Mouse (Mus musculus) lung, embryonic 15.5 days (tissue): ENCODE results near the gene Pcdh7. TPM values are rescaled to one million over a fixed set of nuclear protein-coding genes. Genes with fewer than 3 reads are reported as not detected.

Experiments
- ATAC-seq: fragments of 200-750 bp; cut with Nextera tagmentation; 2 replicates; pipeline ENCODE4 v1.8.0; 2017; ENCODE audit warnings: moderate number of reproducible peaks, borderline replicate concordance; ENCODE audit not compliant: low FRiP score, low TSS enrichment; ENCODE audit errors: extremely low read depth
- H3K27ac ChIP-seq: fragments of 300-500 bp; sonication (generic); 2 replicates; pipeline ENCODE4 v1.5.1; 2015; ENCODE audit warnings: moderate library complexity, mild to moderate bottlenecking, inconsistent platforms
- H3K27me3 ChIP-seq: fragments of 300-500 bp; sonication (generic); 2 replicates; pipeline ENCODE4 v1.6.1; 2015; ENCODE audit warnings: inconsistent platforms
- H3K36me3 ChIP-seq: fragments of 300-500 bp; sonication (generic); 2 replicates; pipeline ENCODE4 v1.6.1; 2015; ENCODE audit warnings: inconsistent platforms
- H3K4me1 ChIP-seq: fragments of 300-500 bp; sonication (generic); 2 replicates; pipeline ENCODE4 v1.6.1; 2015; ENCODE audit warnings: inconsistent platforms
- H3K4me2 ChIP-seq: fragments of 300-500 bp; sonication (generic); 2 replicates; pipeline ENCODE4 v1.6.1; 2015; ENCODE audit warnings: inconsistent platforms, mild to moderate bottlenecking, moderate library complexity
- H3K4me3 ChIP-seq: fragments of 300-500 bp; sonication (generic); 2 replicates; pipeline ENCODE4 v1.5.1; 2015; ENCODE audit warnings: mild to moderate bottlenecking, inconsistent platforms
- H3K9ac ChIP-seq: fragments of 300-500 bp; sonication (generic); 2 replicates; pipeline ENCODE4 v1.6.1; 2015; ENCODE audit warnings: inconsistent platforms
- H3K9me3 ChIP-seq: fragments of 300-500 bp; sonication (generic); 2 replicates; pipeline ENCODE4 v1.6.1; 2016; ENCODE audit warnings: inconsistent platforms
- WGBS: fragments of 180-500 bp; shearing (Covaris S2); methylation state at CpG from one replicate; pipeline ENCODE4 v1.1.7; 2015; 5-methylcytosine and 5-hydroxymethylcytosine counted together
- polyA plus RNA-seq: library from polyadenylated mRNA; unstranded; fragments of >200 nt; fragmentation: Nextera tagmentation; extraction: Ambion mirVana; gene quantifications from 2 replicates; pipeline ENCODE4 v1.2.1, GENCODE M21; 2015

Gene Pcdh7
- polyA plus RNA-seq, 1 experiment from 2014 or later: 3.6 TPM

- no peaks in the 10 kb centered on the region for H3K36me3 ChIP-seq
- no peak overlapping the region for H3K4me3 ChIP-seq
- no peaks in the 10 kb centered on the region for H3K27me3 ChIP-seq
- no peak for ATAC-seq
- H3K9ac ChIP-seq: no peak overlapping the region
- no peaks in the 10 kb centered on the region for H3K9me3 ChIP-seq
- 57% methylated on average over 2 of the region's 2 CpGs for WGBS
- H3K4me1 ChIP-seq: 0 out of 2 replicates have a peak, but pooled peaks cover 2% of the 10 kb centered on the region
- H3K4me2 ChIP-seq: no peak overlapping the region
- peak overlapping the region; percentile 41; the same call in 1 of the 2 replicates for H3K27ac ChIP-seq
These were observed 150.1 kb downstream of the Pcdh7 start for GRCm38 (mm10) chr5:57867906-57868305.

- Histone ChIP-seq H3K4me2 (peak overlapping the region; percentile 18; the same call in 1 of the 2 replicates), H3K4me1 (0 out of 2 replicates have a peak, but pooled peaks cover 2% of the 10 kb centered on the region), H3K4me3 (no peak overlapping the region), H3K9me3 (no peaks in the 10 kb centered on the region), H3K27ac (peak overlapping the region; percentile 40; the same call in 1 of the 2 replicates), H3K9ac (no peak overlapping the region), H3K27me3 (no peaks in the 10 kb centered on the region), H3K36me3 (no peaks in the 10 kb centered on the region)
- WGBS: 24% methylated on average over 4 of the region's 4 CpGs
- peak; percentile 57; the same call in 1 of the 2 replicates for ATAC-seq
These were observed 150.9 kb downstream of the Pcdh7 start for GRCm38 (mm10) chr5:57868702-57869101.

GRCm38 (mm10) chr5:57870727-57871126 is 153.0 kb downstream of the Pcdh7 start:
- no peak; the same call in 1 of the 2 replicates for ATAC-seq
- Histone ChIP-seq H3K9me3 (no peaks in the 10 kb centered on the region), H3K4me3 (no peak overlapping the region), H3K27ac (no peak overlapping the region), H3K4me1 (0 out of 2 replicates have a peak, but pooled peaks cover 2% of the 10 kb centered on the region), H3K36me3 (no peaks in the 10 kb centered on the region), H3K27me3 (no peaks in the 10 kb centered on the region), H3K4me2 (no peak overlapping the region), H3K9ac (no peak overlapping the region)
- 46% methylated on average over 1 of the region's 1 CpGs for WGBS

- no peak overlapping the region for H3K27ac ChIP-seq
- no peaks in the 10 kb centered on the region for H3K9me3 ChIP-seq
- no peaks in the 10 kb centered on the region for H3K27me3 ChIP-seq
- no peak overlapping the region for H3K9ac ChIP-seq
- H3K4me1 ChIP-seq: no peaks in the 10 kb centered on the region
- H3K4me2 ChIP-seq: no peak overlapping the region
- H3K36me3 ChIP-seq: no peaks in the 10 kb centered on the region
- no peak overlapping the region for H3K4me3 ChIP-seq
- ATAC-seq: no peak
These were observed 167.2 kb downstream of the Pcdh7 start for GRCm38 (mm10) chr5:57884982-57885381.

- Histone ChIP-seq H3K9ac (no peak overlapping the region), H3K27ac (no peak overlapping the region), H3K36me3 (no peaks in the 10 kb centered on the region), H3K4me1 (no peaks in the 10 kb centered on the region), H3K27me3 (no peaks in the 10 kb centered on the region), H3K4me2 (no peak overlapping the region), H3K4me3 (no peak overlapping the region), H3K9me3 (no peaks in the 10 kb centered on the region)
- WGBS: 39% methylated on average over 7 of the region's 7 CpGs
- ATAC-seq: no peak; the same call in 1 of the 2 replicates
These were observed 181.3 kb downstream of the Pcdh7 start for GRCm38 (mm10) chr5:57899018-57899614.

GRCm38 (mm10) chr5:57907218-57907617 is 189.5 kb downstream of the Pcdh7 start:
- WGBS: 69% methylated on average over 4 of the region's 4 CpGs
- Histone ChIP-seq H3K4me3 (no peak overlapping the region), H3K9me3 (no peaks in the 10 kb centered on the region), H3K4me1 (no peaks in the 10 kb centered on the region), H3K27me3 (no peaks in the 10 kb centered on the region), H3K27ac (no peak overlapping the region), H3K36me3 (no peaks in the 10 kb centered on the region), H3K9ac (no peak overlapping the region), H3K4me2 (no peak overlapping the region)
- no peak for ATAC-seq

GRCm38 (mm10) chr5:57921140-57921539 is 203.4 kb downstream of the Pcdh7 start:
- Histone ChIP-seq H3K4me1 (no peaks in the 10 kb centered on the region), H3K9ac (no peak overlapping the region), H3K4me2 (no peak overlapping the region), H3K9me3 (no peaks in the 10 kb centered on the region), H3K36me3 (no peaks in the 10 kb centered on the region), H3K27me3 (no peaks in the 10 kb centered on the region), H3K4me3 (no peak overlapping the region), H3K27ac (no peak overlapping the region)
- 88% methylated on average over 5 of the region's 5 CpGs for WGBS
- ATAC-seq: no peak

- Histone ChIP-seq H3K9me3 (no peaks in the 10 kb centered on the region), H3K4me1 (no peaks in the 10 kb centered on the region), H3K36me3 (no peaks in the 10 kb centered on the region), H3K9ac (no peak overlapping the region), H3K4me3 (no peak overlapping the region), H3K4me2 (no peak overlapping the region), H3K27me3 (no peaks in the 10 kb centered on the region), H3K27ac (no peak overlapping the region)
- no peak for ATAC-seq
- 95% methylated on average over 5 of the region's 5 CpGs for WGBS
These were observed 213.6 kb downstream of the Pcdh7 start for GRCm38 (mm10) chr5:57931331-57931730.

GRCm38 (mm10) chr5:57931738-57932137 is 214.0 kb downstream of the Pcdh7 start:
- H3K27ac ChIP-seq: no peak overlapping the region

GRCm38 (mm10) chr5:57934666-57935065 is 216.9 kb downstream of the Pcdh7 start:
- H3K4me3 ChIP-seq: no peak overlapping the region
- 72% methylated on average over 2 of the region's 2 CpGs for WGBS
- no peaks in the 10 kb centered on the region for H3K4me1 ChIP-seq
- H3K27ac ChIP-seq: no peak overlapping the region
- H3K4me2 ChIP-seq: no peak overlapping the region
- no peaks in the 10 kb centered on the region for H3K9me3 ChIP-seq
- no peaks in the 10 kb centered on the region for H3K27me3 ChIP-seq
- ATAC-seq: no peak
- H3K9ac ChIP-seq: no peak overlapping the region
- H3K36me3 ChIP-seq: no peaks in the 10 kb centered on the region

More at GRCm38 (mm10) chr5:57931738-57932137, 214.0 kb downstream of the Pcdh7 start:
- no peak for ATAC-seq
- 88% methylated on average over 5 of the region's 5 CpGs for WGBS
- H3K9me3 ChIP-seq: no peaks in the 10 kb centered on the region
- no peaks in the 10 kb centered on the region for H3K36me3 ChIP-seq
- H3K4me3 ChIP-seq: no peak overlapping the region
- no peak overlapping the region for H3K9ac ChIP-seq
- H3K27me3 ChIP-seq: no peaks in the 10 kb centered on the region
- H3K4me1 ChIP-seq: no peaks in the 10 kb centered on the region
- H3K4me2 ChIP-seq: no peak overlapping the region

GRCm38 (mm10) chr5:57940457-57940856 is 222.7 kb downstream of the Pcdh7 start:
- no peak for ATAC-seq
- H3K27me3 ChIP-seq: no peaks in the 10 kb centered on the region
- H3K4me1 ChIP-seq: no peaks in the 10 kb centered on the region
- H3K9ac ChIP-seq: no peak overlapping the region
- no peaks in the 10 kb centered on the region for H3K36me3 ChIP-seq
- no peak overlapping the region for H3K4me2 ChIP-seq
- no peaks in the 10 kb centered on the region for H3K9me3 ChIP-seq
- no peak overlapping the region for H3K27ac ChIP-seq
- 34% methylated on average over 3 of the region's 3 CpGs for WGBS
- no peak overlapping the region for H3K4me3 ChIP-seq

GRCm38 (mm10) chr5:57943176-57943575 is 225.4 kb downstream of the Pcdh7 start:
- H3K4me1 ChIP-seq: no peaks in the 10 kb centered on the region
- H3K4me3 ChIP-seq: no peak overlapping the region
- H3K9ac ChIP-seq: no peak overlapping the region
- H3K36me3 ChIP-seq: no peaks in the 10 kb centered on the region
- ATAC-seq: no peak
- H3K9me3 ChIP-seq: no peaks in the 10 kb centered on the region
- no peaks in the 10 kb centered on the region for H3K27me3 ChIP-seq
- H3K27ac ChIP-seq: no peak overlapping the region
- 46% methylated on average over 2 of the region's 2 CpGs for WGBS
- H3K4me2 ChIP-seq: no peak overlapping the region
